Mouse (Mus musculus) forebrain, embryonic 16.5 days (tissue): ENCODE measurements around the gene Serpina3k. TPM values are rescaled to one million over a fixed set of nuclear protein-coding genes. Genes with fewer than 3 reads are reported as not detected.
"Not testable (repeated sequence)": the region's sequence is repeated elsewhere in the genome, so short reads cannot be mapped to it uniquely, and the experiment has no call there.

Source experiments
- ATAC-seq: fragments of 200-750 bp; cut with Nextera tagmentation; 2 replicates; pipeline ENCODE4 v1.8.0; 2017; ENCODE audit warnings: mild to moderate bottlenecking, moderate library complexity
- H3K27ac ChIP-seq: fragments of 300-500 bp; sonication (generic); 2 replicates; pipeline ENCODE4 v1.5.1; 2014; ENCODE audit warnings: low read length, control low read depth
- H3K27me3 ChIP-seq: fragments of 300-500 bp; sonication (generic); replicated peaks from 2 replicates; pipeline ENCODE4 v1.6.1; 2014; ENCODE audit warnings: low read length; ENCODE audit not compliant: control insufficient read depth, insufficient read depth
- H3K36me3 ChIP-seq: fragments of 300-500 bp; sonication (generic); 2 replicates; pipeline ENCODE4 v1.6.1; 2014; ENCODE audit not compliant: control insufficient read depth, insufficient read depth
- H3K4me1 ChIP-seq: fragments of 300-500 bp; sonication (generic); replicated peaks from 2 replicates; pipeline ENCODE4 v1.6.1; 2014; ENCODE audit warnings: low read length; ENCODE audit not compliant: control insufficient read depth, insufficient read depth
- H3K4me2 ChIP-seq: fragments of 300-500 bp; sonication (generic); 2 replicates; pipeline ENCODE4 v1.6.1; 2014; ENCODE audit warnings: mild to moderate bottlenecking, low read length, control low read depth
- H3K4me3 ChIP-seq: fragments of 300-500 bp; sonication (generic); replicated peaks from 2 replicates; pipeline ENCODE4 v1.5.1; 2014; ENCODE audit warnings: mild to moderate bottlenecking, low read length, control low read depth
- H3K9ac ChIP-seq: fragments of 300-500 bp; sonication (generic); replicated peaks from 2 replicates; pipeline ENCODE4 v1.6.1; 2014; ENCODE audit warnings: low read depth, low read length, control low read depth
- H3K9me3 ChIP-seq: fragments of 300-500 bp; sonication (generic); 2 replicates; pipeline ENCODE4 v1.6.1; 2016; ENCODE audit warnings: low read length; ENCODE audit not compliant: control insufficient read depth
- WGBS: fragments of 180-500 bp; shearing (Covaris S2); extraction: QIAGEN DNeasy Blood & Tissue Kit; methylation state at CpG from one replicate; pipeline ENCODE4 v1.1.7; 2014; 5-methylcytosine and 5-hydroxymethylcytosine counted together
- polyA plus RNA-seq: library from polyadenylated mRNA; unstranded; fragments of >200 nt; fragmentation: Nextera tagmentation; extraction: Ambion mirVana; gene quantifications from 2 replicates; pipeline ENCODE4 v1.2.1, GENCODE M21; 2015

The Serpina3k gene
- polyA plus RNA-seq = not detected in 2 replicates

GRCm38 (mm10) chr12:104338226-104338625 lies at the start of gene Serpina3k, which contains the start of gene Serpina3m:
Gene Serpina3k, plus strand, starts transcription at chr12:104338486.
Gene Serpina3m, plus strand, starts transcription at chr12:104338486.
- not testable (repeated sequence) for H3K4me2 ChIP-seq, H3K9me3 ChIP-seq, H3K4me1 ChIP-seq, H3K36me3 ChIP-seq, H3K27me3 ChIP-seq, H3K27ac ChIP-seq, H3K9ac ChIP-seq, H3K4me3 ChIP-seq, ATAC-seq
- WGBS = 85% methylated on average over 3 of the region's 3 CpGs

DNA sequence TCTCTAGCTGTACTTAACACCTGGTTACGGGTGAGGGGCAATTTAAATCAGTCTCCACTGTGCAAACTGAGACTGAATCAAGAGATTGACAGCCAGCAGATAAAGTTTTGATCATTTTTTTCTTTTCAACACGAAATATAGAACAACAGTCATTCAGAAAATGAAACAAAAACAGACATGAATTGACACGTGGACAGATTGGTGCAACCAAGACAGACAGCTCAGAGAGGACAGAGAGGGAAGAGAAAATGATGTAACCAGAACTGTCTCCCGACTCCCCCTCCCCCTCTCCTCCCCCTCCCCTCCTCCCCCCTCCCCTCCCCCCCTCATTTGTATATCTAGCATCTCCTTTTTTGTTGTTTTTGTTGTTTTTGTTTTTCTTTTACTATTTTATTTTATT lies 48.4 kb upstream of the Serpina3k start:
- no peak for ATAC-seq
- WGBS = 54% methylated on average over 4 of the region's 4 CpGs

DNA sequence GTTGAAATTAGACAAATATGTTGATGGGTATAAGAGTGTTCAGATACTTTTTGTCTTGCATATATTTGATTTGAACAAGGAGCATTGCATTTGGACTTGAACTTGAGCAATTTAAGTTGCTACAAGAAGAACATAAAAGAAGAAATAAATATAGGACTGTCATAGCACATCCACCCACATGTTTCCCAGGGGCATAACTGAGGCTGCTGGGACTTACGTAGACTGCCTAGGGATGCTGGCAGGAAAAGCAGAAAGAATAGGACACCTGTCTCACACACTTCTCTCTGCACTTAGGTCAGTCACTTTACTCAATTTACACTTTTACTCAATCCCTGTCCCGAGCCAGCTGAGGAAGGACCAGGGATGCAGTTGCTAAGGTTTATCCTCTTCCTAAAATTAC lies 44.3 kb upstream of the Serpina3k start:
- no peak for ATAC-seq
- H3K4me3 ChIP-seq = no peak overlapping the region
- no peaks in the 10 kb centered on the region for H3K4me1 ChIP-seq
- no peak overlapping the region for H3K4me2 ChIP-seq
- 88% methylated on average over 2 of the region's 2 CpGs for WGBS
- no peak overlapping the region for H3K27ac ChIP-seq
- no peaks in the 10 kb centered on the region for H3K9me3 ChIP-seq
- H3K9ac ChIP-seq = no peak overlapping the region
- no peaks in the 10 kb centered on the region for H3K27me3 ChIP-seq
- H3K36me3 ChIP-seq = no peaks in the 10 kb centered on the region

More for the DNA sequence above, 48.4 kb upstream of the Serpina3k start:
- H3K4me3 ChIP-seq = no peak overlapping the region
- no peaks in the 10 kb centered on the region for H3K4me1 ChIP-seq
- no peak overlapping the region for H3K9ac ChIP-seq
- H3K9me3 ChIP-seq = no peaks in the 10 kb centered on the region
- H3K27ac ChIP-seq = no peak overlapping the region
- no peaks in the 10 kb centered on the region for H3K27me3 ChIP-seq
- no peak overlapping the region for H3K4me2 ChIP-seq
- H3K36me3 ChIP-seq = no peaks in the 10 kb centered on the region

DNA sequence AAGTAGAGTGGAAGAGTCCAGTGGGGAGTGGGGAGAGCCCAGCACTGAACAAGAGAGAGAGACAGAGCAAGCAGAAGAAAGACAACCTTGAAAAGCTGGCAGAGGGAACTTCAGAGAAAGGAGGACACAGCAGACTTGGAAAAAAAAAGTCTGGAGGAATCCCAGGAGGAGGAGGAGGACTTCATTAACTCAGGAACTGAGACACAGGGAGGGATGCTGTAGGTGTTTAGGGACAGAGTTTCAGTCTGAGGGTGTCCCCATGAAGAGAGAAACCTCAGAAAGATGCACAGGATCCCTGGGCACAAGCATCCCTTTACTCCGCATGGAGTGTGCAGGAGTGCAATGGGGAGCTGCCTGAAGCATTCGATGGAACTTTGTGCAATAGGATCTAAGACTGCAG lies 40.2 kb upstream of the Serpina3k start:
- no peak for ATAC-seq
- 94% methylated on average over 2 of the region's 2 CpGs for WGBS
- H3K4me3 ChIP-seq = no peak overlapping the region

GRCm38 (mm10) chr12:104305991-104306390 lies 32.3 kb upstream of the Serpina3k start:
- no peak overlapping the region for H3K4me2 ChIP-seq
- H3K9ac ChIP-seq = no peak overlapping the region
- no peaks in the 10 kb centered on the region for H3K36me3 ChIP-seq
- no peak overlapping the region for H3K4me3 ChIP-seq
- no peak overlapping the region for H3K27ac ChIP-seq
- ATAC-seq = no peak
- 85% methylated on average over 4 of the region's 4 CpGs for WGBS
- no peaks in the 10 kb centered on the region for H3K9me3 ChIP-seq
- no peaks in the 10 kb centered on the region for H3K4me1 ChIP-seq
- no peaks in the 10 kb centered on the region for H3K27me3 ChIP-seq

More for the DNA sequence above, 40.2 kb upstream of the Serpina3k start:
- Histone ChIP-seq H3K4me2 (no peak overlapping the region), H3K9ac (no peak overlapping the region), H3K27ac (no peak overlapping the region), H3K4me1 (no peaks in the 10 kb centered on the region), H3K9me3 (no peaks in the 10 kb centered on the region), H3K36me3 (no peaks in the 10 kb centered on the region), H3K27me3 (no peaks in the 10 kb centered on the region)

DNA sequence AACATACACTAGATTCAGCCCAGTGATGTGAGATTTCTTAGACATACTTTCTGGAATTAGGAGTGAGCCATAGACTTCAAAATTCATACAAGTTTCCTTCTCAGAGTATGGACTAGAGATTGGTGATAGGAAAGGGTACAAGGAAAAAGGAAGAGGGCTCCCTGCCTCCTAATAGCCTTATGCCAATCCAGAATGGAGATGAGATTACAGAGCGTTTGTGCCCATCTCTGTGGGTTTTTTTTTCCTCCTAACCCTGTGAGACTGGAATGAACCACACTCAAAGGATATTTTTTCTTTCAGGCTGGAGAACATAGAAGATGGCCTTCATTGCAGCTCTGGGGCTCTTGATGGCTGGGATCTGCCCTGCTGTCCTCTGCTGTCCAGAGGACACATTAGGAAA lies 24.0 kb upstream of the Serpina3k start, which contains the start of gene Serpina3j:
Gene Serpina3j, plus strand, starts transcription at position 301 of the 400 bp plus-strand sequence.
- no peak for ATAC-seq
- 86% methylated on average over 1 of the region's 1 CpGs for WGBS
- no peaks in the 10 kb centered on the region for H3K36me3 ChIP-seq
- no peak within 1 kb of the TSS for H3K27ac ChIP-seq
- H3K9me3 ChIP-seq = no peaks in the 10 kb centered on the region
- no peaks in the 10 kb centered on the region for H3K27me3 ChIP-seq
- no peak within 1 kb of the TSS for H3K4me2 ChIP-seq
- no peaks in the 10 kb centered on the region for H3K4me1 ChIP-seq
- no peak within 1 kb of the TSS for H3K4me3 ChIP-seq
- no peak within 1 kb of the TSS for H3K9ac ChIP-seq

GRCm38 (mm10) chr12:104322454-104322853 lies 15.8 kb upstream of the Serpina3k start:
- ATAC-seq = no peak
- Histone ChIP-seq H3K9ac (no peak overlapping the region), H3K9me3 (no peaks in the 10 kb centered on the region), H3K4me3 (no peak overlapping the region), H3K36me3 (no peaks in the 10 kb centered on the region), H3K27ac (no peak overlapping the region), H3K4me2 (no peak overlapping the region), H3K27me3 (no peaks in the 10 kb centered on the region), H3K4me1 (no peaks in the 10 kb centered on the region)
- 73% methylated on average over 1 of the region's 1 CpGs for WGBS

DNA sequence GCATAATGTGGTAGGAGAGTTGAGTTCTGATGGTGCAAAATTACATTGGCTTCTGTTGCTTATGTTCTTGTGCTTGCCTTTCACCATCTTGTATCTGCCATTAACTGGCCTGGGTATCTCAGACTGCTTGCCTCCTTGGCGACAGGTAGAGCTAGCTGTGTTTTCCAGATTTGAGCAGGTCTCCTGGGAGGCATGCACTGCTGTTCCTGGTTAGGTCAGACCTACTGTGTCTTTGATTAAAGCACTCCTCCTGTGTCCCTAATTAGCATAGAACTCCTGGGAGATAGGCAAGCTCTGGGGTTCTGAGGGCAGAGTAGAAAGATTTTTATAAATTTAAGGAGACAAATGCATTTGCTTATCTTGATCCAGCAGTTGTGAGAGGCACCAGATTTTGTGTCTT lies 6.6 kb upstream of the Serpina3k start:
- H3K27me3 ChIP-seq = no peaks in the 10 kb centered on the region
- H3K9ac ChIP-seq = no peak overlapping the region
- no peaks in the 10 kb centered on the region for H3K36me3 ChIP-seq
- ATAC-seq = no peak
- no peak overlapping the region for H3K4me3 ChIP-seq
- no peak overlapping the region for H3K4me2 ChIP-seq
- no peaks in the 10 kb centered on the region for H3K9me3 ChIP-seq
- no peaks in the 10 kb centered on the region for H3K4me1 ChIP-seq
- H3K27ac ChIP-seq = no peak overlapping the region
- 42% methylated on average over 1 of the region's 1 CpGs for WGBS

- H3K4me2 ChIP-seq = not testable (repeated sequence)
Observed at GRCm38 (mm10) chr12:104336873-104337272, 1.4 kb upstream of the Serpina3k start.

GRCm38 (mm10) chr12:104338705-104339104 lies 419 bp downstream of the Serpina3k start:
- 88% methylated on average over 3 of the region's 3 CpGs for WGBS

More at GRCm38 (mm10) chr12:104336873-104337272, 1.4 kb upstream of the Serpina3k start:
- H3K27me3 ChIP-seq, H3K4me3 ChIP-seq, ATAC-seq, H3K27ac ChIP-seq, H3K4me1 ChIP-seq, H3K9ac ChIP-seq, H3K9me3 ChIP-seq, H3K36me3 ChIP-seq: not testable (repeated sequence)

More at GRCm38 (mm10) chr12:104338705-104339104, 419 bp downstream of the Serpina3k start:
- no peak overlapping the region for H3K27ac ChIP-seq
- no peaks in the 10 kb centered on the region for H3K9me3 ChIP-seq
- no peak for ATAC-seq
- H3K4me1 ChIP-seq = no peaks in the 10 kb centered on the region
- H3K27me3 ChIP-seq = no peaks in the 10 kb centered on the region
- H3K9ac ChIP-seq = no peak overlapping the region
- H3K36me3 ChIP-seq = no peaks in the 10 kb centered on the region
- no peak overlapping the region for H3K4me2 ChIP-seq
- no peak overlapping the region for H3K4me3 ChIP-seq
